Mouse (Mus musculus) kidney, postnatal 14 days (tissue): Measurements from ENCODE around the gene Kcnq1.
A peak's percentile ranks its signal among the peaks of the same experiment; 100 is the strongest.

Experiments
- DNase-seq: peaks from one replicate; pipeline ENCODE4 v3.0.0; 2022; ENCODE audit warnings: mixed read lengths

The Kcnq1 gene

GRCm38 (mm10) chr7:143373265-143373664 lies 267.1 kb downstream of the Kcnq1 start:
- DNase-seq: no peak

- DNase-seq: peak; percentile 67
Observed at GRCm38 (mm10) chr7:143375945-143376344, 269.8 kb downstream of the Kcnq1 start.

DNA sequence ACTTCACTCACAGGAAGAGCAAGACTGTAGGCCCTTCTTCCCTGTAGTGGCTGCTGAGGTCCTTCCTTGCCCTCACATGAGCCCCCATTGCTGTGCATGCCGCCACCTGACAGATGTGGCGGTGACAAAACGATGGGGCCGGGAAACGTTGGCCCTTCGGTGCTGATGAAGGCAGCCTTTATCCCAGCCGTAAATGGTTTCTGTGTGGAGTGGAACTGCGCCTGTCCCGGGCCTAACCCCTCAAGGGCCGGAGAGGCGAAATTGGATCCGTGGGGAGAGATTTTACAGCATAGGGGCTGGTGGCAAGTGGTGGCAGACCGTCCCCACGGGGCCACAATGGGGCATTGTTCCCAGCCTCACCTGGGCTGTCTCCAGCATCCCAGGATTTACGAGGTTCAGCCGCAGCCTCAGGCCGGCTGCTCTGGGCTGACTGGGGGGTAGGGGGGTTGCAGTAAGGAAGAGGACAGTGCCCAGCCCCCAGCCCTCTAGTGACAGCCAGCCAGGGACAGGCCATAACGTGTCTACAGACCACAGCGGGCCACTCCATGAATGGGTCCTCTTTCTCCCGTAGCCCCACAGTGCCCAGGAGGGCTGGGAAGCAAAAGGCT lies 274.4 kb downstream of the Kcnq1 start:
- no peak for DNase-seq

DNA sequence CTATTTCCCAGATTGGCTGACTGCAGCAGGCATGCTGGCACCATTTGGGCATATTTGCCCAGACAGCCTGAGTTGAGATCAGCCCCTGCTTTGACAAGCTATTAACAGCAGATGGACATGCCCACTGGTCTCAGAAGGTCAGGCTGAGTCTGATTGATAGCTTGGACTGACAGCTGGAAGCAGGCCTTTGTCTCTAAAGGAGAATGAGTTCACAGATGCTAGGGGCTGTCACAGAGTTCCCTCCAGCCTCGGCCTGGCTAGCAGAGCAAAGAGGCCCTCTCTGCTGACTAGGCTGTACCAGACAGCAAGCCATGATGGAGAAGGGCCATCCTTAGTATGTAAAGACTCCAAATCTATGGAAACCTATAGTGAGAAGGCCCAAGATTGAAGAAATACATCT lies 280.5 kb downstream of the Kcnq1 start:
- no peak for DNase-seq

DNA sequence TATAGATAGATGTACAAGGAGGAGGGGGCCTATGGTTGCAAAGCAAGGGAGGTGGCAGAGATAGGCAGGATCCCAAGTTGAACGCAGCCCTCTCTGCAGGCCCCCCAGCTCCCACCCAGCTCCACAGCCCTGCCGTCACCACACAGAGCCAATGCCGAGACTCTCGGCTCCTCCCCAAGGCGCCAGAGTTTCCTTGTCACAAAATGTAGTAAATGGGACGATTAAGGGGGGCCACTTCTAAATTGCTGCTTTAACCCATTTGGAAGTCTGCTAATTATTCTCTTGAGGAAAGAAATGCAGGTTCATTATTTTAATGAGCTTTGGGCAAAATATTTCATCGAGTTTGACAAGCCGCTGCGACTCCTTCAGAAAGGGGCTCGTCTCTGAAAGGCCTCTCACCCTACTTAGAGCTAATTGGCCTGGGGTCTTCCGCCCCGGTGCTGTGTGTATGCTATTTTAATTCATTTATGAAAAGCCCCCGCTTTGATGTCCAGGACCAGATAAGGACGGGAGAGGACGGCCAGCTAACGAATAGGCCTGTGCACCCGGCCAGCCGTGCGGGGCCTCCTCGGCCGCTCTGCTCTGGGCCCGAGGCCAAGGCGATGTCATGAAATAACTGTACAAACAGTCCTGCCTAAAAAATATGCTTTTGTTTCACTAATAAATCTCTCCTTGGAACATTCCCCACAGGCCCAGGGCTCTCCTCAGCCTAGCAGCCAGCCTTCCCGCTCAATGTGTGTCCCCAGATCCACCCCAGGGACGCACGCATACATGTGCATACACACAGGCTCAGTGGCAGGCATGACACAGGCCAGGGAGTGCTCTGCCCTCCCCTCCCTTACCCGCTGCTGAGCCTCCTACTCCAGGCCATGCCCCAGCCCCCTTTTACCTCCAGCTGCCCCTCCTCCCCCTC lies 282.9 kb downstream of the Kcnq1 start:
- DNase-seq: peak; percentile 92

- DNase-seq: peak; percentile 17
Observed at GRCm38 (mm10) chr7:143389860-143390259, 283.7 kb downstream of the Kcnq1 start.

- DNase-seq: no peak
Observed at GRCm38 (mm10) chr7:143390277-143390948, 284.3 kb downstream of the Kcnq1 start.

GRCm38 (mm10) chr7:143395113-143395563 lies 289.0 kb downstream of the Kcnq1 start:
- DNase-seq: peak; percentile 63

- no peak for DNase-seq
Observed at GRCm38 (mm10) chr7:143399756-143400155, 293.6 kb downstream of the Kcnq1 start.

- no peak for DNase-seq
Observed at GRCm38 (mm10) chr7:143400599-143400998, 294.4 kb downstream of the Kcnq1 start.

GRCm38 (mm10) chr7:143401429-143402016 lies 295.4 kb downstream of the Kcnq1 start:
- DNase-seq: no peak

- no peak for DNase-seq
Observed at GRCm38 (mm10) chr7:143404296-143404695, 298.1 kb downstream of the Kcnq1 start.

DNA sequence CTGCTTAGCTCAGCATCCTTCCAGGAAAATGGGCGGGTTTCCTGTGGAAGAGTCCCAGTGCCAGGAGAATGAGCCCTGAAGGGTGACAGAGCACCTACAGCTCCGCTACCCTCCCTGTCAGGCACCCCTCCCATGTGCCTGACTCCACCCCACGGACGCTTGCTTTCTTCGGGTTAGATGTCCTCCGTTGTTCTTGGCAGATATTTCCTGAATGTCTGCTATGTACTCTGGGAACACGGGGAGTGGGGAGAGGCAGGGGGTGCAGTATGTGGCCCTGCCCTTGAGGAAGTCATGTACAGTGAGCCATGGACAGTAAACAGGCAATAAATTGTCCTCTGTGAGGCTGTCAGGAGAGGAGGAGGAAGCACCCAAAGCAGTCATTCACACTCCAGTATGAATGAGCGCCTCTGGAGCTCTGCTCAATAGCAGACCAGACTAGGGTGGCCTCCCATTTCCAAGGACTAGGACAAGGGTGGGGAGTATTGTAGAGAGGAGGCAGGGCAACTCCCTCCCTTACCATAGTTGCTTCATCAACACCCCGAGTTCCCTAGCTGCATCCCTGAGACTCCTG lies 301.9 kb downstream of the Kcnq1 start:
- DNase-seq: peak; percentile 75

DNA sequence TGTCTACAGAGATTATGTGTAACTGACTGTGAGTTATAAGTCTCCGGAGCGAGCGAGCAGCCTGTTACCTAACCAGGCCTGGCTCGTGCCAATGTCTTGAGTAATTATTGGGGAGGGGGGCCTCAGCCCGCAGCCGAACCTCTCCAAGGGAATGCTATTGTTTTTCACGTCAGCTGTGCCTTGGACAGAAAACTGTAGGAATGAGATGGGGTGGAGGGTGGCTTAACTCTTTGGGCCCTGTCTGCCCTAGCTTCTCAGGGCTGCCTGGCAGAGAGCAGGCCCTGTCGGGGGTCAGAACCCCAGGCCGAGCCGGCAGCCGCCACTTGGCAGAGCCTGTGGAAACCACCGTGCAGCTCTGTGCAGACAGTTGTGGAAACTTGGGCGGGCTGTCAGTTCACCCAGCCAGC lies 302.5 kb downstream of the Kcnq1 start:
- DNase-seq: peak; percentile 17

GRCm38 (mm10) chr7:143412606-143413005 lies 306.4 kb downstream of the Kcnq1 start:
- peak; percentile 13 for DNase-seq

GRCm38 (mm10) chr7:143415070-143415469 lies 308.9 kb downstream of the Kcnq1 start:
- no peak for DNase-seq

- DNase-seq: no peak
Observed at GRCm38 (mm10) chr7:143416406-143416805, 310.2 kb downstream of the Kcnq1 start.

GRCm38 (mm10) chr7:143417875-143418274 lies 311.7 kb downstream of the Kcnq1 start:
- DNase-seq: no peak

DNA sequence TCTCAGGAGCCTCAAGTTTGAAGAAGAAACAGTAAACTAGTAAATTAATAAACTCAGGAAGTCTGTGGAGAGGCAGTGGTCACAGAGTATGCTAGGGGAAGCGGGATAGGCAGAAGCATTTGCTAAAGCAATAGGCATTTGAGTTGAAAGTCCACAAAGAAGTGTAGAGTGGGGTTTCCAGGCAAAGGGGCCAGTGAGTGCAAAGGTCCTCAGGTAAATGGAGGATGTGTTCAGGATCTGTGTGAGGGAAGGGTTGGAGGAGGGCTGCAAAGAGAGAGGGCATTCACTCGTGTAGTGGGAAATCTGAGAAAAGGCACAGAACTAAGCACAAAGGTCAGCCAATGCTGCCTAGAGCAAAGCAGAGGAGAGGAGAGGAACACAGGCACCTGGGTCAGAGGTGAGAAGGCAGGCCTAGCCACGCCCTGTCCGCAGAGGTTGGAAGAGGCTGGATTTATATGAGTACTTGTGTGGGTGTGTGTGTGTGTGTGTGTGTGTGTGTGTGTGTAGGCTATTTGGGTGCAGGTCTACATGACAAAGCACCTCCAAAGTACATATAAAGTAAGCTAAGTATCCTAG lies 313.5 kb downstream of the Kcnq1 start:
- DNase-seq: peak; percentile 9

DNA sequence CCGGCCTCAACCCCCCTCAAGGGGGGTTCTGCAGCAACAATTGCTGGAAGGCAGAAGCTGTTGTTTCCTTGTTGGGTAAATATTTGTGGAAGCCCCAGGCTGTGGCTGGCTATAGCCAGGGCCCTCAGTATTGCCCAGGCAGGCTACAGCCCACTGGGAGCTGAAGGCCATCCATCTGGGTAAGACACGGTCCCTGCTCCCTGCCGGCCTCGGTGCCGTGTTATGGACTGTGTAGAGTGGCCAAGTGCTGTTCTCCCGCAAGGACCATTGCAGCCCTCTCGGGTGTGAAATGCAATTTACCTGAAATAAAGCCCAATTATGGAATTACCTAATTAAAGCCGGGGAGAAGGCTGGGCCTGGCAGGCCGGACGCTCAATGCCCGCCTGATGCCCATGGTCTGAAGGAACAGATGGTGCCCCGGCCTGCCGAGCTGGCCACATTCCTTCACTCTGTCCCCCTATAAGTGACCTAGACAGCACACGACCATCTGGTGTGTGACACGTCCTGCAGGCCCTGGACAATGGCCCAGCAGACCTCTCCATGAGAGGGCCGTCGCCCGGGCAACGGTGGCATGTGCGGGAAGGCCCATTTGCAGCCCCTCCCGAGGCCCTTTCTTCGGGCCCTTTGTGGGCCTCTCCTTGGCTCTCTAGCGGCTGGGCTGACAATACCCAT lies 322.1 kb downstream of the Kcnq1 start:
- DNase-seq: no peak

GRCm38 (mm10) chr7:143428814-143429499 lies 322.8 kb downstream of the Kcnq1 start:
- no peak for DNase-seq
